Mouse (Mus musculus) lung, embryonic 14.5 days (tissue): Measurements from ENCODE around the gene Slc35e3. TPM values are rescaled to one million over a fixed set of nuclear protein-coding genes. Genes with fewer than 3 reads are reported as not detected.

ENCODE experiments used
- ATAC-seq: fragments of 200-750 bp; cut with Nextera tagmentation; 2 replicates; pipeline ENCODE4 v1.8.0; 2017; ENCODE audit warnings: mild to moderate bottlenecking, moderate TSS enrichment, moderate library complexity; ENCODE audit not compliant: insufficient read depth
- DNase-seq: peaks from one replicate; pipeline ENCODE4 v3.0.0-alpha.2; 2015
- H3K27ac ChIP-seq: fragments of 300-500 bp; sonication (generic); 2 replicates; pipeline ENCODE4 v1.5.1; 2014; ENCODE audit warnings: low read depth, mild to moderate bottlenecking, moderate library complexity
- H3K27me3 ChIP-seq: fragments of 300-500 bp; sonication (generic); 2 replicates; pipeline ENCODE4 v1.6.1; 2014; ENCODE audit warnings: low read length, control low read depth; ENCODE audit not compliant: insufficient read depth
- H3K36me3 ChIP-seq: fragments of 300-500 bp; sonication (generic); 2 replicates; pipeline ENCODE4 v1.6.1; 2014; ENCODE audit warnings: control low read depth; ENCODE audit not compliant: insufficient read depth
- H3K4me1 ChIP-seq: fragments of 300-500 bp; sonication (generic); 2 replicates; pipeline ENCODE4 v1.6.1; 2014; ENCODE audit warnings: antibody characterized with exemption, control low read depth; ENCODE audit not compliant: insufficient read depth
- H3K4me2 ChIP-seq: fragments of 300-500 bp; sonication (generic); 2 replicates; pipeline ENCODE4 v1.6.1; 2014; ENCODE audit warnings: mild to moderate bottlenecking
- H3K4me3 ChIP-seq: fragments of 300-500 bp; sonication (generic); 2 replicates; pipeline ENCODE4 v1.5.1; 2014; ENCODE audit warnings: low read depth, low read length
- H3K9ac ChIP-seq: fragments of 300-500 bp; sonication (generic); 2 replicates; pipeline ENCODE4 v1.6.1; 2014
- H3K9me3 ChIP-seq: fragments of 300-500 bp; sonication (generic); 2 replicates; pipeline ENCODE4 v1.6.1; 2016; ENCODE audit warnings: low read depth, low read length, control low read depth
- CTCF ChIP-seq: IDR thresholded peaks from 2 replicates; pipeline ENCODE4 v1.5.1; 2016; ENCODE audit warnings: antibody characterized with exemption, low read depth
- WGBS: fragments of 180-500 bp; shearing (Covaris S2); extraction: QIAGEN DNeasy Blood & Tissue Kit; methylation state at CpG from one replicate; pipeline ENCODE4 v1.1.7; 2014; 5-methylcytosine and 5-hydroxymethylcytosine counted together
- polyA plus RNA-seq: library from polyadenylated mRNA; unstranded; fragments of >200 nt; fragmentation: Nextera tagmentation; extraction: Ambion mirVana; gene quantifications from 2 replicates; pipeline ENCODE4 v1.2.1, GENCODE M21; 2014

The Slc35e3 gene
- polyA plus RNA-seq, 1 experiment from 2014 or later: 16.7 TPM

- no peaks in the 10 kb centered on the region for H3K4me1 ChIP-seq
- H3K27ac ChIP-seq: no peak overlapping the region
- ATAC-seq (no peak), DNase-seq (no peak)
- no peak overlapping the region for H3K4me2 ChIP-seq
- peaks cover 8% of the 10 kb centered on the region; the same call in 1 of the 2 replicates for H3K36me3 ChIP-seq
- no peak overlapping the region for H3K4me3 ChIP-seq
- no peak overlapping the region for H3K9ac ChIP-seq
- TF ChIP-seq CTCF: no peak
- H3K27me3 ChIP-seq: no peaks in the 10 kb centered on the region
- WGBS: 91% methylated on average over 9 of the region's 9 CpGs
- no peaks in the 10 kb centered on the region for H3K9me3 ChIP-seq
Measured at GRCm38 (mm10) chr10:117712871-117713270, 33.3 kb downstream of the Slc35e3 start.

DNA sequence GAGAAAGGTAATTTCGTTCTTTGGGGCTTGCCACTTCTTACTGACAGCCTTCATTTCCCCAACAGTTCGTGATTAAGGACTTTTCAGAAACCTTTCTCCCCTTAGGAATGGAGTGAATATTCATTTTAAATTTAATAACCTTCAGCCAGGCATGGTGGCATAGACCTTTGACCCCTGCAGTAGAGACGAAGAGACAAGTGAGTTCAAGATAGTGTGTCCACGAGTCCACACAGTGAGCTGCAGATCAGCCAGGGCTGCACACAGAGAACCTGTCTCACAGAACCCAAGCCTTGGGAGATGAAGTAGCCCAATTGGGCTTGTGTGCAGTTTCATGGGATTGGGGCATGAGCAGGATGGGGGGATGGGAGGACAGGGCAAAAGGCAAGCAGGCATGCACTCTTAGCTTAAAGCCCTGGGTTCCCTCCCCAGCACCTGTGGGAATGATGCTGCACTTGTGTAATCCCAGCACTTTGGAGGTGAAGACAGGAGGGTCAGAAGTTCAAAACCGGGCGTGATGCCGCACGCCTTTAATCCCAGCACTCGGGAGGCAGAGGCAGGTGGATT is 33.9 kb downstream of the Slc35e3 start:
- no peak overlapping the region for H3K27ac ChIP-seq
- ATAC-seq (no peak), DNase-seq (no peak)
- H3K4me2 ChIP-seq: no peak overlapping the region
- no peaks in the 10 kb centered on the region for H3K4me1 ChIP-seq
- H3K4me3 ChIP-seq: no peak overlapping the region
- no peak for TF ChIP-seq CTCF
- H3K36me3 ChIP-seq: peaks cover 14% of the 10 kb centered on the region
- no peaks in the 10 kb centered on the region for H3K27me3 ChIP-seq
- H3K9me3 ChIP-seq: no peaks in the 10 kb centered on the region
- H3K9ac ChIP-seq: no peak overlapping the region
- 87% methylated on average over 9 of the region's 9 CpGs for WGBS

GRCm38 (mm10) chr10:117711408-117711807 is 34.8 kb downstream of the Slc35e3 start:
- Histone ChIP-seq H3K27ac (no peak overlapping the region), H3K9ac (no peak overlapping the region), H3K36me3 (peaks cover 22% of the 10 kb centered on the region), H3K27me3 (no peaks in the 10 kb centered on the region), H3K4me3 (peak overlapping the region; percentile 80), H3K9me3 (no peaks in the 10 kb centered on the region), H3K4me1 (no peaks in the 10 kb centered on the region), H3K4me2 (peak overlapping the region; percentile 70)
- WGBS: 68% methylated on average over 5 of the region's 5 CpGs
- no peak for TF ChIP-seq CTCF
- ATAC-seq (no peak; the same call in 1 of the 2 replicates), DNase-seq (no peak)

GRCm38 (mm10) chr10:117710604-117711141 is 35.5 kb downstream of the Slc35e3 start, which contains the start of gene Mdm2:
TSS of gene Mdm2 (minus strand) at chr10:117710758.
- Histone ChIP-seq H3K4me1 (no peaks in the 10 kb centered on the region), H3K36me3 (peaks cover 26% of the 10 kb centered on the region), H3K4me2 (peak within 1 kb of the TSS; percentile 83), H3K9ac (peak within 1 kb of the TSS; percentile 99), H3K27me3 (no peaks in the 10 kb centered on the region), H3K4me3 (peak within 1 kb of the TSS; percentile 80), H3K27ac (peak within 1 kb of the TSS; percentile 96), H3K9me3 (no peaks in the 10 kb centered on the region)
- peak; percentile 93 for ATAC-seq
- DNase-seq: peak; percentile 98
- under 1% methylated on average over 52 of the region's 52 CpGs for WGBS
- TF ChIP-seq CTCF: peak; percentile 76

DNA sequence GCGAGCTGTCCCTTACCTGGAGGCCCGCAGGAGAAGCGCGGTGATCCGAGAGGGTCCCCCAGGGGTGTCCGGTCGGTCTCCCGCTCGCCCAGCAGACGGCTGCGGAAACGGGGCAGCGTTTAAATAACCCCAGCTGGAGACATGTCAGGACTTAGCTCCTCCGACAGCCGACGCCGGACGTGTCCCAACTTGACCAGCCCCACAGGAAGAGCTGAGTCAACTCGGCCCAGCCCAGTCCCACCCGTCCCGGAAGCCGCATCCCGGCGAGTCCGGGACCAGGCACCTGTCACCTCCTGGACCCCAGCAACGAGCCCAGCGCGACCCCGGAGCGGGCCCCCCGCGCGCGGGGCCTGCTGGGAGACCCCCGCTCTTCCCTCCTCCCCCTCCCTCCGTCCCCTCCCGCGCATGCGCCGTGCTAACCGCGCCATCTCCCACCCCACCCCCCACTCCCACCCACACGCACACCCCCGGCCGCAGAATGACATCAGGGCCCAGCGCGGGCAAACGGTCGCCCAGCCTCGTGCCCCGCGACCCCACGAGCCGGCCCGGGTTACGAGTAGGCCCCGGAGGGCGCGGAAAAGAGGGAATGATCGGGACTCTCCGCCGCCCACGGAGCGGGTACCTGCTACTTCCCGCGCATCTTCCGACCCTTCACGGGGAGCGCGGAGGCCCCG is 36.1 kb downstream of the Slc35e3 start:
- ATAC-seq: peak; percentile 81

GRCm38 (mm10) chr10:117709326-117709830 is 36.8 kb downstream of the Slc35e3 start:
- H3K9ac ChIP-seq: peak overlapping the region; percentile 99
- peak overlapping the region; percentile 83 for H3K4me2 ChIP-seq
- TF ChIP-seq CTCF: no peak
- WGBS: 35% methylated on average over 12 of the region's 12 CpGs
- no peak for DNase-seq
- no peaks in the 10 kb centered on the region for H3K9me3 ChIP-seq
- no peak for ATAC-seq
- peak overlapping the region; percentile 96; the same call in 1 of the 2 replicates for H3K27ac ChIP-seq
- H3K4me3 ChIP-seq: peak overlapping the region; percentile 80
- H3K36me3 ChIP-seq: peaks cover 39% of the 10 kb centered on the region
- H3K27me3 ChIP-seq: no peaks in the 10 kb centered on the region
- H3K4me1 ChIP-seq: no peaks in the 10 kb centered on the region

More for the DNA sequence above, 36.1 kb downstream of the Slc35e3 start:
- TF ChIP-seq CTCF: no peak
- H3K4me1 ChIP-seq: no peaks in the 10 kb centered on the region
- H3K9me3 ChIP-seq: no peaks in the 10 kb centered on the region
- peak overlapping the region; percentile 96 for H3K27ac ChIP-seq
- peak overlapping the region; percentile 99 for H3K9ac ChIP-seq
- peak overlapping the region; percentile 80 for H3K4me3 ChIP-seq
- H3K36me3 ChIP-seq: peaks cover 32% of the 10 kb centered on the region
- peak; percentile 81 for DNase-seq
- H3K4me2 ChIP-seq: peak overlapping the region; percentile 83
- WGBS: under 1% methylated on average over 69 of the region's 71 CpGs
- no peaks in the 10 kb centered on the region for H3K27me3 ChIP-seq

GRCm38 (mm10) chr10:117708856-117709255 is 37.3 kb downstream of the Slc35e3 start:
- ATAC-seq: no peak
- H3K27ac ChIP-seq: no peak overlapping the region
- no peak for TF ChIP-seq CTCF
- peak overlapping the region; percentile 80 for H3K4me3 ChIP-seq
- peaks cover 44% of the 10 kb centered on the region for H3K36me3 ChIP-seq
- peak overlapping the region; percentile 99 for H3K9ac ChIP-seq
- H3K4me2 ChIP-seq: peak overlapping the region; percentile 83
- no peak for DNase-seq
- H3K4me1 ChIP-seq: no peaks in the 10 kb centered on the region
- WGBS: 81% methylated on average over 9 of the region's 9 CpGs
- H3K27me3 ChIP-seq: no peaks in the 10 kb centered on the region
- H3K9me3 ChIP-seq: no peaks in the 10 kb centered on the region
